Mouse (Mus musculus): ENCODE results near the gene Irx1. TPM values are rescaled to one million over a fixed set of nuclear protein-coding genes. Genes with fewer than 3 reads are reported as not detected.

Gene Irx1
- under 1 TPM; 0.31 to 0.92 (median 0.76) TPM for total RNA-seq (2022)

GRCm38 (mm10) chr13:71963356-71964351 is at the start of gene Irx1:
Irx1 (minus strand) TSS chr13:71963723.
- no peak for DNase-seq (ENCODE audit: low spot score in 2 of 2)

DNA sequence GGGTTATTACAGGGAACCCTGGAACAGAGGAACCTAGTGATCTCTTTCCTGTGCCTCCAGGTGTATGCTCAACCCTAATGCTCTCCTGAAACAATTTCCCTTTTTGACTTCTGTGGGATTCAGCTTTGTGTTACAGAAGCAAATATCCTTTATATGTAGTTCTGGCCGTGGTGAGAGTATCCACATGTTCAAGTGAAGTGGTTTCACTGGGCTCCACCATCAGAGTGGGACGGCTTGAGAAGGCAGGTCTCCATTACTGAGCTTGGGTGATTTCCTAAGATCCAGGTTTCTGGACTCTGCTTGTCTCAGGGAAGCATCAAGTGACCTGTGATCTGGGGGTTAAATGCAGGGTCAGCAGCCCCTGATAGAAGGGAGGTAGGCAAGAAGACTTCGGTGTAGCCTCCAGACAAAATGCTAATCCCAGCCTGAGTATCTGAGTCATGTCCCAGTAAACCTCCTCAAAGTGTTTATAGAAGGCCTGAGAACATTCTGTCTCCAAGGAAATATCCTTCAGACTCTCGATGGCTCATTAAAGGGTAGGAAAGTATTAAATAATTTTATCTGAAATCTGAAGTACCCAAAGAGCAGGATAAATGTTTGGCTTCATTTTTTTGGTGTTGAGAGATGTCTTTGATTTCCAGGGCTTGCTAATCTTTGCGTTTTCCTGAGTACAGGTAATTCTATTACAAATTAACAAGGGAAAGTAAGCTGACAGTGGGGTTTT is 16.6 kb upstream of the Irx1 start:
- no peak for DNase-seq (ENCODE audit: low spot score in 2 of 2)

GRCm38 (mm10) chr13:71975753-71976152 is 12.2 kb upstream of the Irx1 start:
- DNase-seq (ENCODE audit: low spot score in 2 of 2) = no peak

DNA sequence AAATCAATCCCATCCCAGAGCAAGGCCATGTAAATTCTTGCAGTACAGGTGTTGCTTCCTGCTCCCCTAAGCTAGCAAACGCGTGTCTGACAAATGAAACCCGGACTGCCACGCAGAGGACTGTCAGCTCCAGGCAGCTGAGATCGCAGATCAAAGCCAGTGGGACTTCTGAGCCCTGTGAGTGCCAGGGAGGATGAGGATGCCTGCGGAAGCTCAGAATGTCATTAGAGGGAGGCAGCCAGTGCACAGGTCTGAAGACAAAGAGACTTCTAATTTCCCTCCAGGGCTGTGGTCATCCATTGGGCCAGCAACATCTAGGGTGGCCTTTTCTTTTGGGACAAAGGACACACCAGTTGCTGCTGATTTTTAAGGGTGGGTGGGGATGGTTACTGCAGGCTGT is 4.8 kb upstream of the Irx1 start:
- DNase-seq (ENCODE audit: low spot score in 2 of 2) = no peak

GRCm38 (mm10) chr13:71967341-71968250 is 4.1 kb upstream of the Irx1 start:
- no peak for DNase-seq (ENCODE audit: low spot score in 2 of 2)

DNA sequence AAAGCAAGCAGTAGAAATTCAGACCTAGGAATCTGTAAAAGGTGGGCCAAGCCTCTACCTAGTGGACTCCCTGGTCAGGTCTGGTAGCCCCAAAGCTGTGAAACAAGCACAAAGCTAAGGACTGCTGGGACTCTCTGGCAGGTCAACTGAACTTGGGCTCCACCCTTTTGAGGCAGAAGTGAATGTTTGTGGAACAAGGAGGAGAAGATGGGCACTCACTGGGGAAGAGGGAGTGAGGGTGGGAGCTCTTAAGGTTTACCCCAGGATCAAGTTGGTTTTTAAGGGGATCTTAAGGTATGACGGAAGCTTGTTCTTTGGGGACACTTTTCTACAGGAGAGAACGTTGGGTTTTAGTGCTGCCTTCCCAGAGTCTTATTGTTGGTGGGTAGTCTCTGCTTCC is 3.1 kb upstream of the Irx1 start:
- DNase-seq (ENCODE audit: low spot score in 2 of 2) = no peak

- no peak for DNase-seq (ENCODE audit: low spot score in 2 of 2)
Measured at GRCm38 (mm10) chr13:71964366-71964765, 843 bp upstream of the Irx1 start.

DNA sequence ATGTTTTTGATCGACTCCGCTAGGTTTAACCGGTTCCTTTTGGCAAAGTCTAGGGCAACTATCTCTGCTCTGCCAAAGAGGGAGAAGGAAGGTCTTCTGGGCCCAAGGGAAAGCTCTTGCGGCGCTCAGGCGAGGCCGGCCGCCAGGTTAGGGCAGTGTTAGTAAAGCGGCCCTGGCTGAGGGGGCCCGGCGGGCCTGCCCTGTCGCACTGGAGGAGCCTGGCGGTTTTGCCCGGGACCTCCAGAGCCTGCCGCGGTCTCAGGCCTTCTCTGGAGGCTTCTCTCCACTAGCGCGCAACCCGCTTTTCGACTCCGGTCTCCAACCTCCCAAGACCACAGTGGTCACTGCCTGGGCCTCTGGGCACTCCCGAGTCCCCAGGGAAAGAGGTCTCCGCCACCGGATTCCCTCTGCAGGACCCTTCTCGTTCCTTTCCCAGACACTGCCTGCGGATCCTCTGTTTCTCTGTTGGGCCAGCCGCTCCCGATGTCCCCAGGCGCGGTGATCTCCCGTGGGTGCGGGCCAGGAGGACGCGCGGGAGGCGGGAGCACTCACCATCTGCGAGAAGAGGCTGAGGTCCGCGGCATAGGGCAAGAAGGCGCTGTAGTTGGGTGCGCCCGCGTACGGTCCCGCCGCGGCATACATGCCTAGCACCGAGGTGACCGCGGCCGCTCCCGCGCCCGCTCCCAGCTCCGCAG is 715 bp downstream of the Irx1 start:
- no peak for DNase-seq (ENCODE audit: low spot score in 2 of 2)

DNA sequence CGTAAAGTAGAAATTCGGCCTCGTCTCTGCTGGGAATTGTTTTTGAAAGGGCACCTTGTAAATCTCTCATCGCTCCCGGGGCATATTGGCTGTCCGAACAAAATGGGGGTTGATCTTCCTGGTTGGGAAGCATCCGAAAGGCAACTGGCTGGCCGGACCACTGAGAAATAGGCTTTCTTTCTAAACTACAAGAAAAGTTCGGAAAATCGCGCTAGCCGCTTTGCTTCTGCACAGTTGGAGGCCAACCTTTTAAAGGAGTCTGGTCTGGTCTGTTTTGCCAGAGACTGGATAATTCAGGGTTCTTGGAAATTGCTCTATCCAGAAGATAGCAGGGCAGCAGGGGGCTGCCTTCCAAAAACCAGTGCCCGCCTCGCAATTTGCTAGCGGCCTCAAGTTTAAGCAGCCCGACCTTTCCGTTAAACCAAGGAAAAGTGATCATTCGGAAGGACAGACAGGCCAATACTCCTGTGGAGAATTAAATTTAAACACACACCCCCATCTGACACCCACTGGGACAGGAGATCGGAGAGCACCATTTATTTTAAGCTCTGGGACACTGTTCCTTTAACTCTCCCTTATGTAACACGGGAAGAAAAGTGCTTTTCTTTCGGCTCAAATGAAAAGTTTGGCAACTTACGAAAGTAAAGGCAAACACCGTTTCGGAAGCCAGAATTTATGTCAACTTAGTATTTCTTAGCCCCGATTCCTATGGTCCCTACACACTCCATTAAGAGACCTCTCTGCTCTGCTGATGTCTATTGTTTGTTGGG is 1.4 kb downstream of the Irx1 start:
- no peak for DNase-seq (ENCODE audit: low spot score in 2 of 2)

GRCm38 (mm10) chr13:71960846-71961735 is 2.4 kb downstream of the Irx1 start:
- no peak for DNase-seq (ENCODE audit: low spot score in 2 of 2)

GRCm38 (mm10) chr13:71960277-71960672 is 3.2 kb downstream of the Irx1 start:
- no peak for DNase-seq (ENCODE audit: low spot score in 2 of 2)

DNA sequence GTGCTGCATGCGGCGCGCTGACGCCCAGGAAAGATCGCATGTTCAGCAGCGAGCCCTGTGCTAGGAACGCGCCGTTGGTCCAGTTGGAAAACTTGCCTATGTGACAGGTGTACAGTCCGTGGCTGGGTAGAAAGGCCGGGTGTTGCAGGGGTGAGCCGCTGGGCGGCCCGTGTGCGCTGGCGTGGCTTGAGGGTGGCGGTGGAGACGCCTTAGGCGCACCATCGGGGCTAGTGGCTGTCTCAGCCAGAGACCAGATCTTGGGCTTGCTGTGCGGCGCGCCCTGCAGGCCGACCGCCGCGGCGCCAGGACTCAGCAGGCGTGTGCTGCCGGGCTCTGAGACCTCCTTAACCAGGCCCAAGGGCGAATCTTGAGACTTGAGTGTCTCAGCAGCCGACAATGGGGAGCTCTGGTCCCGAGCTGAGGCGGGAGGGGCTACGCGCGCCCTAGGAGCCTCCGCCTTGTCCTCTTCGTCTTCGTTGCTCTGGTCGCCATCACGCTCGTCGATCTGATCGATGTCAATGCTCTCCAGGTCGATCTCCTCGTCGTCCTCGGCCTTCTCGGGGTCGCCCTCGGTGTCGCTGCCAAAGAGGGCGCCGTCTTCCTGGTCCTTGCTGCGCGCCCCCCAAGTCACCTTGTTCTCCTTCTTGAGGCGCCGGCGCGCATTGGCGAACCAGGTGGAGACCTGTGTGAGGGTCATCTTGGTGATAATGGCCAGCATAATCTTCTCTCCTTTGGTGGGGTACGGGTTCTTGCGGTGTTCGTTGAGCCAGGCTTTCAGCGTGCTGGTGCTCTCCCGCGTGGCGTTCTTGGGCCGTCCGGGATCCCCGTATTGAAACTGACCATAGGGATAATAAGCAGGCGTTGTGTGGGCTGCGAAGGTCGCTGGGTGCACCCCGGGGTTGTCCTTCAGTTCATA is 3.9 kb downstream of the Irx1 start:
- DNase-seq (ENCODE audit: low spot score in 2 of 2) = no peak

DNA sequence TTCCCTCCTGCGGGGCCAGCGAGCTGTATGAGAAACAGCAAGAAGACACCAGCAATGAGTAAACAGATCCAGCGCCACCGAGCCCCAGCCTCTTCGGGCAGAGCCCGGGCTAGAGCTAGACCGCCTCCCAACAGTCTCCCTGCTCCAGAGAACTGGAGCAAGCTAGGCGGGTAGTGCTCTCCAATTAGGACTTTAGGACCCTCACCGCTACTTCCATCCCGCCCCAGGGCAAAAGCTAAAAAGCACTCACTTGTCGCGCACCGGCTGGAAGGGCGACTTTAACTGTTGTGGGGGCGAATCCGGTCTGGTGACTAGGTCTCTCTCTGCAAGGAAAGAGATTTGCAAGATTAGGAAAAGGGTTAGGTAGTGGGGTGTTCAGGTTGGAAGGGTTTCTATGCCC is 4.9 kb downstream of the Irx1 start:
- no peak for DNase-seq (ENCODE audit: low spot score in 2 of 2)

DNA sequence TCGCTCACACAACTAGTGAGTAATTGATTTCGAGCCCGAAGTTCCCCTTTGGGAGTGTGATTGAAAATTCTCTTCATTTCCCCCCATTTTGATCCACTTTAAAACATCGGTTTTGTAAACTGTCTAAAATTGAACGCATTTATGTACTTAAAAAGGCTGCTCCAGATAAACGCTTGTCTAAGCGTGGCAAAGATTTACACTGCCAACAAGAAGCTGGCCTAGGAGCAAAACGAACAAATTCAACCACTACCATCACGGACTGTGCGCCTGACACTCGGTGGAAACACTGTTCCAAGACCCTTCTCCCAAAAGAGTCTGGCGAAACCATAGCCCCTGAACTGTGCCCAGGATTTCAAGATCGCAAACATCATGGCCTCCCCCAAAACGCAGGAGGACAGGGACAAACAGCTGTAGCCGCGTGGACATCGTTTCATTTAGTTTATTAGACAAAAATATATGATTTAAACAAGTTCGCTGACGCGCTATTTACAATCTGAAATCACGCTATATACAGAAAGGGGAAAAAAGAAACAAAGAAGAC is 5.6 kb downstream of the Irx1 start:
- no peak for DNase-seq (ENCODE audit: low spot score in 2 of 2)

- no peak for DNase-seq (ENCODE audit: low spot score in 2 of 2)
Measured at GRCm38 (mm10) chr13:71957147-71957546, 6.4 kb downstream of the Irx1 start.

- no peak for DNase-seq (ENCODE audit: low spot score in 2 of 2)
Measured at GRCm38 (mm10) chr13:71956481-71956880, 7.0 kb downstream of the Irx1 start.

- DNase-seq (ENCODE audit: low spot score in 2 of 2) = no peak
Measured at GRCm38 (mm10) chr13:71951966-71952365, 11.6 kb downstream of the Irx1 start.

DNA sequence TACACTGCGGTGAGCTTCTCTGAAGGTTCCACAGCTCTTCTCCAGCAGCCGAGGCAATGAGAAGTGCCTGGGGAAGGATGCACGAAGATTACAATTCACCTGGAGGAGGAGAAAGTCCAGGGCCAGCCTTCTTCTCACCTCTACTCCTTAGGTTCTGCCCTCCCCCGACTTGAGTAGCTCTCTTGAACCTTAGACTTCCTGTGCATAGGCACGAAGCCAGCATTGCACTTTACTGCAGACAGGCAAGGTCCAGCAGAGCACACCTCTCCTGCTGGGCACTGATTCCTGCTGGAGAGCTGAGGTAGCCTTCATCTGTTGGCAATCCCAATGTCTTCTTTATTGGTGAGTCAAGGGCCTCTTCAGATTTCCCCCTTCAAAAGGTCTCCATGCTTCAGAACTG is 13.7 kb downstream of the Irx1 start:
- no peak for DNase-seq (ENCODE audit: low spot score in 2 of 2)

All from layer of hippocampus, adult 8-10 months (tissue).